Mouse (Mus musculus) cerebellum, postnatal 14 days (tissue): ENCODE data around the gene Wwtr1.
A peak's percentile ranks its signal among the peaks of the same experiment; 100 is the strongest.

Experiments
- DNase-seq, 2 experiments: peaks; one replicate each; pipeline ENCODE4 v3.0.0; 2021; ENCODE audit warnings: mixed read lengths in 2 of 2

Gene Wwtr1

DNA sequence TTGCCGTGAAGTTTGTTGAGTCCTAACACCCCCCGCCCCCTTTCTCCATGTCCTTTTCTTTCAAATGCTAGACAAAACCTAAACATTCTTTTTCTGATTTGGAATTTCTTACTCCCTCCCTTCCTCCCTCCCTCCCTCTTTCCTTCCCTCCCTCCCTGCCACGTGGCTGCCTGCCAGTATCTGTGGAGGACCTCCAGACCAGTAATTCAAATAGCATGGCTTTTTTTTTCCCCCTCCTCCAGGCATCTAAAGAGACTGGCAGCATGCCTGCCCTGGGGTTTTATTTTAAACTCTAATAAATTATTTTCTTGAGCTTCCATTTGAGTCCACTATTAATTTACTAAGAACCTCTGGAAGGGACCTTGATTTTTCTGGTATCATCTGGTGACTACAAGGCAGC is 130.0 kb downstream of the Wwtr1 start:
- DNase-seq, result peak in 1 of 2 experiments; percentile 24

DNA sequence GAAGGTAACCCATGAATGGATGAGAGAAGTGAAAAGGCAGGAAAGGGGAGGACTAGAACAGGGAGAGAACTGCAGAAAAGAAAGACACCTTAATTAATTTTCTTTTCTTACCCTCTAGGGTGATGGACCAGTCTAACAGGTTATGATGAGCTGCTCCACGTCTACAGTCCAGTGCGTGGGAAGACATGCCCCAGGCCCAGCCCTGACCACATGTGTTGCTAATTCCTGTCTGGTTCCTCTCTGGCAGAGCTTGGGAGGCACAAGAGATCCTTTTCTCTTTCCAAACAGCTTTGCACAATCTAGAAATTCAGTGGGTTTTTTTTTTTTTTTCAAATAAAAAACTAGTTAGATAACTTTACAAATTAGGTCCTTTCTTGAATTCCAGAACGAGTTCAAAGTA is 134.8 kb downstream of the Wwtr1 start:
- DNase-seq, result no peak

DNA sequence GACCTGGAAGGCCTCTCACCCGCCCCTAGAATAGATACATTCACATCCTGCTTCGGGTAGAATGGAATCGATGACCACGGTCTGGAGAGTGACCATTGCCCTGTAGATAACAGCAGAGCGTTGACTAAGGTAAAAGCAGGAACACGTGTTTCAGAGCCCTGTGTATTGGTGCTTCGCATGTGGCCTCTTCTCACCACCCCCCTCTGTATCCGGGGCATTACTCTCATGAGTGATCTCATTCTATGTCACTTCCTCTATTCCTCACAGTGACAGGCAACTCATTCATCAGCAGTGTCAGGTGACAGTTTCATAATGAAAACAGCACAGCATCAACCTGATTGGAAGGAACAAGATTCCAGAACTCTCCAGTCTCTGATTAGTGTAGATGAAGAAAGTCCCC is 140.3 kb downstream of the Wwtr1 start:
- DNase-seq, result no peak

DNA sequence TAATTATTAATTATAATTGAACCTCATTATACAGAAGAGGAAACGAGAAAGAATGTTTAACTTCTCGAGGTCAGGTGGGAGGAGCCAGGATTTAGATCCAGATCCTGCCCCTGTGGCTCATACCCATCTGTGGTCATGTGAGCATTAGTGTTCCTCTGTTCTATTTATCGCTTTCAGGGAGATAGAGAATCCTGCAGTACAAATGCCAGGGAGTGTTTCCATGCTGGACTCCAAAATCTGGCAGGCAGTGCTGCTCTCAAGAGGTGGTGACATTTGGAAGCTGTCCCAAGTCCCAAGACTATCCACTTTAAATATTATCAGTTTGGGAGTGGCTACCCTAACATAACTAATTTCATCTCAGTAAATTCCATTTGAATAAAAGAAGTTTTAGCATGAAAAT is 144.0 kb downstream of the Wwtr1 start:
- DNase-seq, result no peak

GRCm38 (mm10) chr3:57429486-57429885 is 146.2 kb downstream of the Wwtr1 start:
- DNase-seq, result no peak

- no peak for DNase-seq
Observed at GRCm38 (mm10) chr3:57428682-57429464, 146.8 kb downstream of the Wwtr1 start.

DNA sequence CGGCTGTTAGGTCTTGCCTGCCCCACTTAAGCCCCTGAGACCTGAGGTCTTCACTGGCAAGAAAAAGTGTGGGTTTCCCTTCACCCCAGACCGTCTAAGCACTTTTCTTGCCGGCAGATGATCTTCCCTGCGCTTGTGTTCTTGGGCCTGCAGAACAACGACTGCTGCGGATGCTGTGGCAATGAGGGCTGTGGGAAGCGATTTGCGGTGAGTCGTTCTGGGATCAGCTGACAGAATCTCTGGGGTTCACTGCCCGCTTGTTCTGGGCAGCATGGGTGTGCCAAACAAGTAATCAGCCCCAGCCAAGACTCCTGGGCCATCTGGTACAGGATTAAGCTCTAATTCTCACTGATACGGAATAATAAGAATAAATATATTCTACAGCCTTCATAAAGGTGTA is 149.4 kb downstream of the Wwtr1 start:
- peak; percentile 15 to 22 for DNase-seq

- DNase-seq, result no peak
Observed at GRCm38 (mm10) chr3:57425089-57425730, 150.5 kb downstream of the Wwtr1 start, which contains the start of gene Tm4sf4. Tm4sf4 (plus strand) TSS chr3:57425314.

GRCm38 (mm10) chr3:57420660-57421059 is 155.1 kb downstream of the Wwtr1 start:
- DNase-seq, result no peak

- DNase-seq, result no peak
Observed at GRCm38 (mm10) chr3:57420233-57420632, 155.5 kb downstream of the Wwtr1 start.

- DNase-seq, result no peak
Observed at GRCm38 (mm10) chr3:57411535-57411934, 164.2 kb downstream of the Wwtr1 start.
